Mouse (Mus musculus): ENCODE data around the gene Slc10a6. TPM values are rescaled to one million over a fixed set of nuclear protein-coding genes. Genes with fewer than 3 reads are reported as not detected.

The Slc10a6 gene
- polyA plus RNA-seq, 1 experiment from 2014 or later: not detected

DNA sequence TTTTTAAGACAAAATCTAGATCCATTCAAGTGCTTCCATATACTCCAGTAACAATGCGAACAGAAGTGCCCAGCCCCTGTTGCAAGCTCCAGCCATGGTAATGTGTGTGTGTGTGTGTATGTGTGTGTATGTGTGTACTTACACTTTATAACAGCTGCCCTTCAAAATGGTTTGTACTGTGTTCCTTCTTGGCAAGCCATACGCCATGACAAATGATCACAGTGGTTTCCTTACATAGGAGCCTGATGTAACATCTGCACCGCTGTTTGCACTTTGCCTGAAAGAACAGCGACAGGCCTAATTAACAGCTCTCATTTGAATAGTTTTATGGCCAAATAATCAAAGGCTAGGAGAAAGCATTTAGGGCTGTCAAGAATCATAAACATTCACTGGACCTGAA is 25.6 kb upstream of the Slc10a6 start:
- peaks cover 6% of the 10 kb centered on the region; the same call in 1 of the 2 replicates for H3K4me1 ChIP-seq
- no peaks in the 10 kb centered on the region for H3K36me3 ChIP-seq (replicated peaks)
- WGBS: 65% methylated on average over 4 of the region's 4 CpGs
- H3K9me3 ChIP-seq: no peaks in the 10 kb centered on the region
- H3K4me3 ChIP-seq (replicated peaks): peak overlapping the region; percentile 60
- ATAC-seq (ENCODE audit: low FRiP score): no peak
- no peak overlapping the region for H3K27ac ChIP-seq
- H3K9ac ChIP-seq: no peak overlapping the region
- H3K27me3 ChIP-seq: peaks cover 10% of the 10 kb centered on the region
- peak overlapping the region; percentile 86 for H3K4me2 ChIP-seq

DNA sequence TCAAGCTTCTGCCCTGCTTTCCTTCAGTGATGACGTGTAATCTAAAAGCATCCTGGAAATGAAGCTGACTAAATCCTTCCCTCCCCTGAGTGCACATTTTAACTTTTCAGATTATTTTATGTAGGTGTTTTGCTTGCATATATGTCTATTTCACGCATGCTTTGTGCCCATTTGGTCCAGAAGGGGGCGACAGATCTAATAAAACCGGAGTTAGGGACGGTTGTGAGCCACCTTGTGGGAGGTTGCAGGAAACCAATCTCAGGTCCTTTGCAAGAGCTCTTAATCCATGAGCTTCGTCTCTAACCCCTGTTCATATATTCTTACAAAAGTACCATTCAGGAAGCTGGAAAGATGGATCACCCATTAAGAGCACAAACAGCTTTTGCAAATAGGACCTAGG is 25.0 kb upstream of the Slc10a6 start:
- Histone ChIP-seq H3K9ac (no peak overlapping the region), H3K4me3 (replicated peaks) (no peak overlapping the region), H3K36me3 (replicated peaks) (no peaks in the 10 kb centered on the region), H3K9me3 (no peaks in the 10 kb centered on the region), H3K4me2 (no peak overlapping the region), H3K4me1 (peaks cover 6% of the 10 kb centered on the region; the same call in 1 of the 2 replicates), H3K27ac (no peak overlapping the region), H3K27me3 (peaks cover 10% of the 10 kb centered on the region)
- no peak for ATAC-seq (ENCODE audit: low FRiP score)
- WGBS: 26% methylated on average over 6 of the region's 6 CpGs

DNA sequence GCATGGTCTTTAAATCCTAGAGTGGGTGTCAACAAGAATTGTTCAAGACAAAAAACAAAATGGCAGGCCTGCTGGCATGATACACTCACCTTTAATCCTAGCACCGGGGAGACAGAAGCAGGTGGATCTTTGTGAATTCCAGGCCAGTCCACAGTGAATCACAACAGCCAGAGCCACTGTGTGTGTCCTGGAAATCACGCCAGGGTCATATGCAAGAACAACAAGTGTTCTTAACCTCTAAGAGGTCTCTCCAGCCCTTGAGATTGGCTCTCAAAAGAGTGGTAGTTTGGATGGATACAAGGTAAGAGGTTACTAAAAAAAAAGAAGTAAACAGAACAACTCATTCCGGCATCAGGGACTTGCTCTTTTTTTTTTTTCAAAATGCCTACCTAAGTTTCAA is 18.1 kb upstream of the Slc10a6 start:
- H3K4me3 ChIP-seq (replicated peaks): no peak overlapping the region
- H3K9ac ChIP-seq: no peak overlapping the region
- WGBS: 85% methylated on average over 3 of the region's 3 CpGs
- no peak overlapping the region for H3K4me2 ChIP-seq
- H3K36me3 ChIP-seq (replicated peaks): no peaks in the 10 kb centered on the region
- no peaks in the 10 kb centered on the region for H3K27me3 ChIP-seq
- ATAC-seq (ENCODE audit: low FRiP score): no peak
- H3K4me1 ChIP-seq: no peaks in the 10 kb centered on the region
- H3K27ac ChIP-seq: no peak overlapping the region
- H3K9me3 ChIP-seq: no peaks in the 10 kb centered on the region

DNA sequence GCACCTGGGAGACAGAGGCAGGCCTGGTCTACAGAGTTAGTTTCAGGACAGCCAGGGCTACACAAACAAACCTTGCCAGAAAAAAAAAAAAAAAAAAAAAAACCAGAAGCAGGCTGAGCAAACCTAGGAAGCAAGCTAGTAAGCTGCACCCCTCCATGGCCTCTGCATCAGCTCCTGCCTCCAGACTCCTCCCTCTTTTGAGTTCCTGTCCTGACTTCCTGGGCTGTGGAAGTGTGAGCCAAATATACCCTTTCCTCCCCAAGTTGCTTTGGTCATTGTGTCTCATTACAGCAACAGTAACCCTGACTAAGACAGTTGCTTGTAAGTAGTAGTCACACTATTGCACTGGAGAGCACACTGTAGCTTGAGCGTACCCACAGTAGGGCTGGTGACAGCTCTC is 15.0 kb upstream of the Slc10a6 start:
- H3K4me1 ChIP-seq: no peaks in the 10 kb centered on the region
- no peaks in the 10 kb centered on the region for H3K36me3 ChIP-seq (replicated peaks)
- no peak for ATAC-seq (ENCODE audit: low FRiP score)
- no peak overlapping the region for H3K27ac ChIP-seq
- no peak overlapping the region for H3K9ac ChIP-seq
- no peak overlapping the region for H3K4me2 ChIP-seq
- no peaks in the 10 kb centered on the region for H3K9me3 ChIP-seq
- H3K27me3 ChIP-seq: no peaks in the 10 kb centered on the region
- WGBS: 96% methylated on average over 1 of the region's 1 CpGs
- H3K4me3 ChIP-seq (replicated peaks): no peak overlapping the region

DNA sequence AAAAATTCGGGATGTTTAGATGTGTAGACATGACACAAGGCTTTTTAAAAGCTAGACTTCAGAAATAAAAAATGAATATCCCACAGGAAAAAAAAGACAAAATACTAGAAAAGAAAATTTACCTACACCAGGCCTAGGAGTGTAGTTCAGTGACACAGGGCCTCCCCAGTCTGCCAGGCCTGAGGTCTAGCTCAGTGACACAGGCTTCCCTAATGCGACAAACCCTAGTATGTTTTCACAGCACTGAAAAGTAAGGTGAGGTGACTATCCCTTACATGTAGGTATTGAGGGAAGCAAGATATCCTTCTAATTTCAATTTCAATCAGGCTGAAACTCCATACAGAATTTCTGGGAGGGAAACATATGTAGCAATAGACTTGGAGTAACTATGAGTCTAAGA is 8.0 kb upstream of the Slc10a6 start:
- Histone ChIP-seq H3K27ac (no peak overlapping the region), H3K4me2 (no peak overlapping the region), H3K36me3 (replicated peaks) (no peaks in the 10 kb centered on the region), H3K27me3 (no peaks in the 10 kb centered on the region), H3K4me1 (no peaks in the 10 kb centered on the region), H3K4me3 (replicated peaks) (no peak overlapping the region), H3K9me3 (no peaks in the 10 kb centered on the region), H3K9ac (no peak overlapping the region)
- no peak for ATAC-seq (ENCODE audit: low FRiP score)
- WGBS: 84% methylated on average over 2 of the region's 2 CpGs

DNA sequence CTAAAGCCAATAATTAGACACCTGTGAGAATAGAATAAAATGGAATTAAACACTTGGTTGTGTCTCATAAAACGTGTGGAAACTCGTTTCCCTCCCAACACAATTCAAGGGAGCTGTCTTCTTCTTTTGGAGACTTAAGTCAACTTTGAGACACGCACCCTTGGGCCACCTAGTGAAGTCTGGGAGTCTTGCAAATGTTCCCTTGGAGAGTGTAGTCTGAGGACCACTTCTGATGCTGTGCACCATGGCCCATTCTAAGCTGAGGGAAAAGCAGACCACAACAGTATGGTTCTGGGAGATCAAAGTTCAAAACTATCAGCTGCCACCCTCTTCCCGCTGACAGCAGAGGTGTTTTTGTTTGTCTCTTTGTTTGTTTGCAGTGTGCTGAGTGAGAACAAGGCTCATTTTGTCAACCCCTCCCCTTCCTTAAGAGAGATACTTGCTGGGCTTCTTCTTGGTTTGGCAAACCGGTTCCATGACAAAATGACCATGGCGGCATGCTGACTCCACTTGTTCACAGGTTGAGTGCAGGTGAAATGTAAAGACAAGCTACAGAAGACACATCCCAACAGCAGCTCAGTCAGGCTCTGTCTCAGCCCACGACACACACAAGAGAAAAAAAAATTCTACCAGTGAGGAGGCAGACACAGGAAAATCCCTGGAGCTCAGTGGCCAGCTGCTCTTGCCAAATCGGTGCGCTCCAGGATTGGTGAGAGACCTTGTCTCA is 814 bp upstream of the Slc10a6 start:
- no peak overlapping the region for H3K27ac ChIP-seq
- 82% methylated on average over 9 of the region's 9 CpGs for WGBS
- no peak overlapping the region for H3K4me2 ChIP-seq
- H3K36me3 ChIP-seq (replicated peaks): no peaks in the 10 kb centered on the region
- no peak overlapping the region for H3K4me3 ChIP-seq (replicated peaks)
- H3K9ac ChIP-seq: no peak overlapping the region
- 0 out of 2 replicates have a peak, but pooled peaks cover 2% of the 10 kb centered on the region for H3K4me1 ChIP-seq
- no peaks in the 10 kb centered on the region for H3K9me3 ChIP-seq
- no peak for ATAC-seq (ENCODE audit: low FRiP score)
- no peaks in the 10 kb centered on the region for H3K27me3 ChIP-seq

DNA sequence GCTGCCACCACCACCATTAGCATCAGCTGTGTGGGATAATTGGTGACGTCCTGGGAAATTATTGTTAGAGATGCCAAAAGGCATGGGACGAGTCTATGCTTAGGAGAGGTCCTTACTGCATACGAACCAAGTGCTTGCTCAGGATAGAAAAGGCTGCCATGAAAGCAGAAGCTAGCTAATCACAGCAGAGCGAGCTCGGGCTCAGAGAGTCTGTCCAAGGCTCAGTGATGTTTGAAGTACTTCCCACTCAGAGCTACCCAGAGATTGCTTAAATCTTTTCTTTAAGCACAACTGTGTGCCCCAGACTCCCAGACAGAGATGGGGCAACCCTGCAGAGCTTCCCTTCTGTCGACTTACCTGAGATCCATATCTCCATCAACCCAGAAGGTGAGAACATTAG is 704 bp downstream of the Slc10a6 start:
- Histone ChIP-seq H3K36me3 (replicated peaks) (no peaks in the 10 kb centered on the region), H3K9me3 (no peaks in the 10 kb centered on the region), H3K27ac (no peak overlapping the region), H3K4me3 (replicated peaks) (no peak overlapping the region), H3K4me2 (no peak overlapping the region), H3K4me1 (0 out of 2 replicates have a peak, but pooled peaks cover 2% of the 10 kb centered on the region), H3K27me3 (no peaks in the 10 kb centered on the region), H3K9ac (no peak overlapping the region)
- WGBS: 89% methylated on average over 6 of the region's 6 CpGs
- ATAC-seq (ENCODE audit: low FRiP score): no peak

DNA sequence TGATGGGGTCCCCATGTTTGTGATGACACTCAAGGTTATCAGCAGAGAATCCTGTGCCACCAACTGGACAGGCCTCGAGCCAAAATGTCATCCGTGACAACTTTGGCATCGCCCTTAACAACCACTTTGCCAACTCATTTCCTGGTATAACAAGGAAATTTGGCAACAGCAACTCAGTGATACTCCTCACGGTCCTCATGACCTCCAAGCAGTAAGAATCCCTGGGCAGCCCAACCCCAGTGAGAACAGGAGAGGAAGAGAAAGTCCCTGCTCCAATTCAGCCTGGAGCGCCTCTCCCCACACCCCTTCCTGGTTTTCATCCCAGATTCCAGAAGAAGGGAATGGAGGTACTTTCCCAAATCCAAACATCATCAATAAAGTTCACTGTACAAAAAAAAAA is 4.4 kb downstream of the Slc10a6 start:
- Histone ChIP-seq H3K4me2 (no peak overlapping the region), H3K9me3 (no peaks in the 10 kb centered on the region), H3K27ac (no peak overlapping the region), H3K36me3 (replicated peaks) (no peaks in the 10 kb centered on the region), H3K27me3 (no peaks in the 10 kb centered on the region), H3K4me1 (0 out of 2 replicates have a peak, but pooled peaks cover 2% of the 10 kb centered on the region), H3K9ac (no peak overlapping the region), H3K4me3 (replicated peaks) (no peak overlapping the region)
- ATAC-seq (ENCODE audit: low FRiP score): no peak
- WGBS: 91% methylated on average over 5 of the region's 5 CpGs

DNA sequence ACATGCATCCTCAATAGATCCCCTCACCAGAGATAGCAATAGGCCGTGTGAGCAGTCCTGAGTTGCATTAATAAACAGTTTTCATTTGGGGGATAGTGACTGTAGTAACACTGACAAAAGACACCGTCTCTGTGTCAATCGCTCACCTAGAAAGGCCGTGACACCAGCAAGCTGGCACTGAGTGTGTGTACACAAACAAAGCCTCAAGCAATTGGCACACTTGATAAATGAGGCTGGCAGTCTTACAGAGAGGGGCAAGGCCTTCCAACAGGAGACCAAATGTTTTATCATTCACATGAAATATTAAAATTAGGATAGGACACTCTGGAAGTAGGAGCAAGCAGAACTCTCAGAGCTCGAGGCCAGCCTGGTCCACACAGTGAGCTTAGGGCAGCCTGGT is 6.9 kb downstream of the Slc10a6 start:
- no peak for ATAC-seq (ENCODE audit: low FRiP score)
- Histone ChIP-seq H3K4me2 (no peak overlapping the region), H3K4me1 (no peaks in the 10 kb centered on the region), H3K36me3 (replicated peaks) (no peaks in the 10 kb centered on the region), H3K27me3 (no peaks in the 10 kb centered on the region), H3K4me3 (replicated peaks) (no peak overlapping the region), H3K9ac (no peak overlapping the region), H3K27ac (no peak overlapping the region), H3K9me3 (no peaks in the 10 kb centered on the region)
- WGBS: 82% methylated on average over 5 of the region's 5 CpGs

DNA sequence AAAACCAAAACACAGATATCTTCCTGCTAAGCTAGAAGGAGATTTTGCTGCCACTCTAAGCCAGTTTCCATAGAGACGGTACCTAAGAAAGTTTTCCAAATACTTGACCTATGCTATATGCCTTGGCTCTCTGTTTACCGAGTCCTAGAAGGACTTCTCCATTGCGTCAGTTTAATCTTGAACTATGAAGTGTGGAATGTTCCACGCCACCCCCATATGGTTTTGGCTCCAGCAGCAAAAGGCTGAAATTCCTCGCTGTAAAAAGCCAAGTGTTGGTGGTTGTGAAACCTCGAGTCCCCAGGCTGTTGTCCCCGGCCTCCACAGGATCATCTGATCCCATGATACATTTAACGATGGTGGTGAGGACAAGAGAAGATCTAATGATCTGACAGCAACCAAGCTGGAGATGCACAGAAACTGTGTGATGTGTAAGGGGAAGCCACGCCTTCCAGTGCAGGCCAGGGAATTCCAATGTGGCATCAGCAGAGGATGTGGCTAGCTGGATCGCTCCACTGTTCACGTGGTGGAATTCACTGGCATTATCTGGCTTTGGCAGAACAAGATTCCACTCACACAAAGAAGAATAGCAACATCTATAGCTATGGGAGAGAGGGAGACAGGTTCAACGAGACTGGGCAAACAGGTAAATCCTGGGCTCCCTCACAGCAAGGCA is 8.8 kb downstream of the Slc10a6 start:
- Histone ChIP-seq H3K27ac (no peak overlapping the region), H3K4me3 (replicated peaks) (no peak overlapping the region), H3K4me2 (no peak overlapping the region), H3K9me3 (no peaks in the 10 kb centered on the region), H3K27me3 (no peaks in the 10 kb centered on the region), H3K36me3 (replicated peaks) (no peaks in the 10 kb centered on the region), H3K4me1 (no peaks in the 10 kb centered on the region), H3K9ac (no peak overlapping the region)
- ATAC-seq (ENCODE audit: low FRiP score): no peak
- WGBS: 82% methylated on average over 12 of the region's 12 CpGs

DNA sequence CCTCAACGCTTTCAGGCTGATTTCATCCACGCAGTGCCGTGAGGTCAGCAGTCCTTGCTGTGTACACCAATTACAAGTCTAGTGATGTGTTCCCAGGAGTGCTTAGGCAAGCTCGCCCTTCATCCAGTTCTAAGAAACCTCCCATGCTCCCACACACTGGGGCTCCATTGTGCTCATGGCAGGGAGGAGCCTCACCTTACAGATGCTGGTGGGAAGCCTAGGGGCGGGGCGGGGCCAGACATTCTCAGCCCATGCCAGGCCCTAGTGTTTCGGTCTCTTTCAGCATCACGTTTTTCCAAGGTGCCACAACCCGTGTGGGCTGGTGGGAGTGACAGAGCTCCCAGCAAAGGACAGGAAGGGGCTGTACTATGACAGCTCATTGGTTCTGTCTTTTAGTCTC is 12.0 kb downstream of the Slc10a6 start:
- Histone ChIP-seq H3K4me3 (replicated peaks) (no peak overlapping the region), H3K4me1 (no peaks in the 10 kb centered on the region), H3K27ac (no peak overlapping the region), H3K4me2 (no peak overlapping the region), H3K9me3 (no peaks in the 10 kb centered on the region), H3K9ac (no peak overlapping the region), H3K36me3 (replicated peaks) (no peaks in the 10 kb centered on the region), H3K27me3 (no peaks in the 10 kb centered on the region)
- ATAC-seq (ENCODE audit: low FRiP score): no peak
- WGBS: 60% methylated on average over 9 of the region's 9 CpGs

DNA sequence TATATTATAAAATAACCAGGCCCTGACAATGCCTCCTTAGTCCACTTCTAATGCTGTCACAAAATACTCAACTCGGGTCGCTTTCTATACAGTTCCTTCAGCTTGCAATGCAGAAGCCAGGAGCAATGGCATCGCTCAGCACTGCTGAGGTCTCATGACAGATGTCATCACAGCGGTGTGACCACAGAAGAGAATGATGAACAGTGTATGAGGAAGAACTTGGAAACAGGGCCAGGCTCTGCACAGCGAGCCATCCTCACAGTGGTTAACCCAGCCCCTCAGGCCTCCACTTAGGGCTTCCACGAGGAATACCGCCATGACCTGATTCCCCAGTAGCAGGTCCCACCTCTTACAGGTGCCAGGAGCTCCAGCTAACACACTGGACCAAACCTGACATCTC is 14.8 kb downstream of the Slc10a6 start:
- no peaks in the 10 kb centered on the region for H3K36me3 ChIP-seq (replicated peaks)
- no peak overlapping the region for H3K4me2 ChIP-seq
- no peak overlapping the region for H3K4me3 ChIP-seq (replicated peaks)
- no peaks in the 10 kb centered on the region for H3K27me3 ChIP-seq
- no peak for ATAC-seq (ENCODE audit: low FRiP score)
- no peak overlapping the region for H3K27ac ChIP-seq
- H3K9me3 ChIP-seq: no peaks in the 10 kb centered on the region
- WGBS: 87% methylated on average over 7 of the region's 7 CpGs
- no peak overlapping the region for H3K9ac ChIP-seq
- H3K4me1 ChIP-seq: no peaks in the 10 kb centered on the region

DNA sequence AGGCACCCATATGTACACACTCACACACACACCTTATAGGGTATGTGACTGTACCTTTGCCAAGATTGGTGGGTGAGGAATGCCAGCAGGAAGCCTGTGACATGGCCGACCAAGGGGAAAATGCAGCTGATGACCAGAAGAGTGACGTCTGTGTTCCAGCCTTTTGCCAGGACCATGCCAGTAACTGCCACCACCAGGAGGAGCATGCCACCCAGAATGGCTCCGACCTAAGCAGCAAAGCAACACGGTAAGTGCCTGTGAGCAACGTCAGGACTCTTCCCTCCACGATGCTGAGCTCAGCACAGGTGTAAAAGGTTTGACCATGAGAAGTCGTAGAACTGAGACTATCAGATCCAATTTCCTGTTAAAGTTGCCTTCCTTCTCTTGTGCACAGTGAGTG is 16.9 kb downstream of the Slc10a6 start:
- Histone ChIP-seq H3K27ac (no peak overlapping the region), H3K4me2 (no peak overlapping the region), H3K9me3 (no peaks in the 10 kb centered on the region), H3K27me3 (no peaks in the 10 kb centered on the region), H3K9ac (no peak overlapping the region), H3K4me3 (replicated peaks) (no peak overlapping the region), H3K36me3 (replicated peaks) (no peaks in the 10 kb centered on the region), H3K4me1 (no peaks in the 10 kb centered on the region)
- WGBS: 89% methylated on average over 7 of the region's 7 CpGs
- ATAC-seq (ENCODE audit: low FRiP score): no peak

All from forebrain, embryonic 12.5 days (tissue).